Mouse (Mus musculus): ENCODE data around the gene Ndufaf4. TPM values are rescaled to one million over a fixed set of nuclear protein-coding genes. Genes with fewer than 3 reads are reported as not detected.

Gene Ndufaf4
- 35.6 TPM for polyA plus RNA-seq (2017; shearing (Covaris generic))

GRCm38 (mm10) chr4:24897851-24898515 lies at the start of gene Ndufaf4:
Ndufaf4 (plus strand) TSS chr4:24898083.

GRCm38 (mm10) chr4:24850401-24851325 lies 47.2 kb upstream of the Ndufaf4 start, which contains the start of gene Klhl32:
Klhl32 (minus strand) TSS chr4:24851124.

Other genes with a start within 250 kb of the Ndufaf4 start
- gene Klhl32, start 47.0 kb upstream of the Ndufaf4 start, polyA plus RNA-seq (2017; shearing (Covaris generic)) = 0.06 TPM
- not detected for gene Gpr63, start 68.3 kb downstream of the Ndufaf4 start, polyA plus RNA-seq (2017; shearing (Covaris generic))

Data from activated CD4-positive, CD25-positive, alpha-beta regulatory T cell, adult 9 weeks (primary cell).